Mouse (Mus musculus): ENCODE results near the gene Gm49366.
"Not testable (repeated sequence)": the region's sequence is repeated elsewhere in the genome, so short reads cannot be mapped to it uniquely, and the experiment has no call there.

Gene Gm49366

DNA sequence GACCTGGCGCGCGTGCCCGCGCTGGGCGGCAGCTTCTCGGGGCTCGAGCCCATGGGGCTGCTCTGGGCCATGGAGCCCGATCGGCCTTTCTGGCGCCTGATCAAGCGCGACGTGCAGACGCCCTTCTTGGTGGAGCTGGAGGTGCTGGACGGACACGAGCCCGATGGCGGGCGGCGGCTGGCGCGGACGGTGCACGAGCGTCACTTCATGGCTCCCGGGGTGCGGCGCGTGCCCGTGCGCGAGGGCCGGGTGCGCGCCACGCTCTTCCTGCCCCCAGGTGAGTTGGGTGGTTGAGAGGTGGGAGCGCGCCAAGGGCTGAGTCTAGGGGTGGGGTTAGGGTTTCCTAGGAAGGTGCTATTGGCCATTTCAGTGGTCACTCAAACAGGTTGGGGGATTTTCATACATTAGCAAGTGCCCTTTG lies at the start of gene Gm49366:
Gene Gm49366 (plus strand): TSS at position 245 of the 421 bp plus-strand sequence.
- in situ Hi-C loops (cut with MboI, MseI): not testable (repeated sequence)

DNA sequence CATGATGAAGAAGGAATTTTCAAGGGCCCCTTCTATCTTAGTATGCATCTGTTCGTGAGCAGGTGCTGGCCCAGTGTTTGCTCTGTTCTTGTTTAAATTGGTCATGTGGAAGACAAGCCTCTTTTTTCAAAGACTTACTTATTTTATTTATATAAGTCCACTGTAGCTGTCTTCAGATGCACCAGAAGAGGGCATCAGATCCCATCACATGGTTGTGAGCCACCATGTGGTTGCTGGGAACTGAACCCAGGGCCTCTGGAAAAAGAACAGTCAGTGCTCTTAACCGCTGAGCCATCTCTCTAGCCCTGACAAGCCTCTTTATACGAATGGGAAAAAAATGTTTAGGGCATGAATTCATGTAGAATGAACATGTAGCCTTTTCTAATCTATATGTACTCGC lies 49.4 kb upstream of the Gm49366 start:
- in situ Hi-C loops (cut with MboI, MseI): no loop called here

DNA sequence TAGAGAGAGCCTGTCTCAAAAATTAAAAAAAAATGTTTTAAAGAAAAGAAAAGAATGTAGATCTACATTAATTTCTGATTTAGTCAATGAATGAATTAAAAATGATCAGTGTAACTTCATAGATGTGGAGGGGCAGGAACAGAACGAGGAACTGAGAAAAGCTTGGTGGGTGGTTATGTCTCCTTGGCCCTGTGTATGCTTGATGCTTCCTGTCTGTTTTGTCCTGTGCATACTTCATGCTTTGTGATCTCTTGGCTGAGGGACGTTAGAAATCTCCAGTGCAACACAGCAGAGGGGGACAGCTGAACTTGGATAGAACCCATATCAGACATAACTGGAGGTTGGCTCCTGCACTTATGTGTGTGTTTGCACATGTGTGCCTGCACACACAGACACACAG lies 41.5 kb upstream of the Gm49366 start:
- in situ Hi-C loops (cut with MboI, MseI): no loop called here

DNA sequence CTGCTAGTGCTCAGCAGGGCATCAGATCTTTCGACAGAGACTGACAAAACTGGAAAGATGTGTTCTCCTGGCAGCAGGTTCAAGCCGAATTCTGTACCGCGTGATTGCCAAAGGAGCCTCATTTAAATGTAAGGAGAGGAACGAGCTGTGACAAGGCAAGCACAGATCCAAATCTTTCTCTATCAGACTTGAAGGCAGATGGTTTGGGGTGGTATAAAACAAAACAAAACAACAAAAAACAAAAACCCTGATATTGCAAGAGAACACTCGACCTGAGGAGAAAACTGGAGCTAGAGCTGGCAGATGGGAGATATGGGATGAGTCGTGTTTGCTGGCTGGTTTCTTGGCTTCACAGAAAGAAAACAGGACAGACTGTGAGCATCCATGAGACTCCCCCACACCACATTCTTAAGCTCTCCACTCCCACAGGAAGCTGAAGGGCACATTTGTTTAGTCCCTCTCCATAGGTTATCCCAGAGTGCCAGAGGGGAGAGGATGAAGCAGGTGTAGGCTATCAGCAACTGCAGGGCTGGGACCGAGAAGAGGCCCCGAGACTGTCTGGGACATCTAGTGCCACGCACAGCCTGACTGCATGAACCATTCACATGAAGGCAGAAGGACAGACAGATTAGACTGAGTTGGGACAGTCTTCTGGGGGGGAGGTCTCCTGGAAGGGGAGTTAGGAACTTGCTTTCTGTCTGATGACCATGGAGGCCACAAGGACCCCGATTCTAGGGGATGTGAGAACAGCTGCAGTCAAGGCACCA lies 40.2 kb upstream of the Gm49366 start:
- in situ Hi-C loops (cut with MboI, MseI): no loop called here

DNA sequence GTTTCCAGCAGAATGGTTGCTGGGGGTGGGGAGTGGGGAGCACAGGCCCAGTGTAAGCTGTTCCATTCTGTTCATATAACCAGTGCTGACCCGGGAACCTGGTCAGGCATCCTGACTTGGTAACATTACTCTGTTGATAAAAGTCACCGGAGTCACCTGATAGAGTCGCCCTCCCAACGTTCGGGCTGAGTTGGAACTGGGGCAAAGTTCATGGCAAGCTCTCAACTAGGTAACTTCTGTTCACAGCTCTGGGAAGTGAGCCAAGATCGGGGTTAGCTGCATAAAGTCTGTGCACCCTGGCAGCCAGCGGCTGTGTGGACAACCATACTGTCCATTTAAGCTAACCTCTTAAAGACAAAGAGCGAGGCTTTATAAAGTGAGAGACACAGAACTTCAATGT lies 39.5 kb upstream of the Gm49366 start:
- in situ Hi-C loops (cut with MboI, MseI): not testable (repeated sequence)

DNA sequence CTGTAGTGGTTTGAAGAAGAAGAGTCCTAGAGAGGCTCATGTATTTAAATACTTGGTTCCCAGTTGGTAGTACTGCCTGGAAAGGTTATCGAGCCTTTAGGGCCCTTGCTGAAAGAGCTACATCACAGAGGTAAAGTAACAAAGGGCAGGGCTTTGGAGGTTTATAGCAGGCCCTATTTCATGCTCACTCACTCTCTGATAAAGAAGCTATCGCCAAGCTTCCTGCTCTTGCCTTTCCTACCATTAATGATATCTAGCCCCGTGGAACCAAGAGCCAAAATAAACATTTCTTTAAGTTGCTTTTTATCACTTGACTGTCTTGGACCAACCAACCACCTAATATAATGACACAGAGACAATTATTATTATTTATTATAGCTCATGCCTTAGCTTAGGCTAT lies 38.3 kb upstream of the Gm49366 start:
- in situ Hi-C loops (cut with MboI, MseI): loop anchor here in 1 of 2 experiments (25.0 kb wide), 1 partner anchor 1663 kb away; no protein-coding TSS in a partner anchor

DNA sequence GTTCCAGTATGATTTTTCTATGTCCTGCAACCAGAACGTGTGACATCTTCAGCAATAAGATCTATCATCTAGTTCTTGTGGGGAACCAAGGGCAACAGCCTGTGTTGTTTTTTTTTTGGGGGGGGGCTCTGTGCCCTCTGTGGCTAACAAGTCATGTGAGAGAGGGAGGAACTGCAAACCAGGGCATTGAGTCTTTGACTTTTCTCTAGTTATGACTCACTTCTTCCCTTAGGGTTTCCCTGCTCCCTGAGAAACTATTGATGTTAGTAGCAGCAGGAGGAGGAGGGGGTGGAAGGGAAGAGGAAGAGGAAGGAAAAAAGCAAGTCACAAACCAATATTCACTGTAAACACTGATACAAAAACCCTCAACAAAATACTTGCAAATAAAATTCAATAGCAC lies 34.9 kb upstream of the Gm49366 start:
- in situ Hi-C loops (cut with MboI, MseI): loop anchor here in 1 of 2 experiments (25.0 kb wide), 1 partner anchor 1667 kb away; no protein-coding TSS in a partner anchor

DNA sequence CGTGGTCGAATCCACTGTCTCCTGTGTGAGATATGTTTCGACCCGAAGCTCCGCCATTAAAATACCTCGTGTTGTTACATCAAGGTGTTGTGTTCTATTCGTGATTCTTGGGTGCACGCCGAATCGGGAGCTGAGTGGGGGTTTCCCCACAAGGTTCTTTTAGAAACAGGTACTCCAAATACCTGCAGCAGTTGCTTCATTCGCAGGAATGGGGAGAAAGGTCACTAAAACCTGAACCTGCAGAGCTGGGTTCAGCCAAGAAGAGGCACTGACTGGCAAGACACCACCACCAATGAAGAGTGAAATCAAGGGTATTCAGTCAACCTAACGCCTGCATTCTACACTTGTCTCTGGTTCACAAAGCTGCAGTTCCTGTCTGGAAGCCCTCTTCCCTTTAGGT lies 30.5 kb upstream of the Gm49366 start:
- in situ Hi-C loops (cut with MboI, MseI): loop anchor here in 1 of 2 experiments (25.0 kb wide), 1 partner anchor 1671 kb away; no protein-coding TSS in a partner anchor

DNA sequence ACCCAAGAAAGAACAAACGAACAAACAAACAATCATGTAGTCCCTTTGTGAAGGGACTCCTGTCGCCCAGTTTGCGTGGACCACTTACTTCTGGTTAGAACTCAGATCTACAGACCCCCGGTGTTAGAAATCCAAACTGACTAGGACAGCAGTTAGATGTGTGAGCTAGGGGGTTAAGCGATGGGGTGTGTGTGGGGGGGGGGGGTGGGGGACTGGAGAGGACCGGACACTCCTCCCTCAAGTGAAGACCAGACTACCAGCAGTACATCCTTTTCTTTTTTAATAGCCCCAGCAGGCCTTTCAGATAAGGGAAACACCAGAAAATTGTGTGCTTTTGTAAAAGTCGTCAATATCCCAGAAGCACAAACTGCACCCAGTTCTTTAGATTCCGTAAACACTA lies 30.0 kb upstream of the Gm49366 start:
- in situ Hi-C loops (cut with MboI, MseI): loop anchor here in 1 of 2 experiments (25.0 kb wide), 1 partner anchor 1671 kb away; no protein-coding TSS in a partner anchor

DNA sequence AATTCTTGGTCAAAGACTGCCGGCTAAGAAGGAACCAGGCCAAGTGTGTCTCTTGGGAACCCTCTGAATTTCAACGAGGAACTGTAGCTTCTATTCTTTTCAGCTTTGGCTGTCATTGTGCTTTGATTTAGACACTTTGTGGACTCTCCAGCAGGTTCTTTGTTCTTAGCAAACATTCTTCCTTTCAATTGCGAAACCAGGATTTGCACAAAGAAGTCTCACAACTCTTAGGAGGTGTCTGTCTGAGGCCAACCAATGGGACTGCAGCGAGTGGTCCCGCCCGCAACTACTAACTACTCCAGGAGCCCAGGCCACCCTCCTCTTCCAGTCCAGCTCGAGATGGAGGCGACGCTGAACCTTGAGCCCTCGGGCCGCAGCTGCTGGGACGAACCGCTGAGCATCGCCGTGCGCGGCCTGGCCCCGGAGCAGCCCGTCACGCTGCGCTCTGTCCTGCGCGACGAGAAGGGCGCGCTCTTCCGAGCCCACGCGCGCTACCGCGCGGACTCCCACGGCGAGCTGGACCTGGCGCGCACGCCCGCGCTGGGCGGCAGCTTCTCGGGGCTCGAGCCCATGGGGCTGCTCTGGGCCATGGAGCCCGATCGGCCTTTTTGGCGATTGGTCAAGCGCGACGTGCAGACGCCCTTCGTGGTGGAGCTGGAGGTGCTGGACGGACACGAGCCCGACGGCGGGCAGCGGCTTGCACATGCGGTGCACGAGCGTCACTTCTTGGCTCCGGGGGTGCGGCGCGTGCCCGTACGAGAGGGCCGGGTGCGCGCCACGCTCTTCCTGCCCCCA lies 29.4 kb upstream of the Gm49366 start, which contains the start of gene Acot1:
Gene Acot1 (plus strand): TSS at position 320 of the 795 bp plus-strand sequence.
- in situ Hi-C loops (cut with MboI, MseI): loop anchor here in 1 of 2 experiments (25.0 kb wide), 1 partner anchor 1672 kb away; no protein-coding TSS in a partner anchor

DNA sequence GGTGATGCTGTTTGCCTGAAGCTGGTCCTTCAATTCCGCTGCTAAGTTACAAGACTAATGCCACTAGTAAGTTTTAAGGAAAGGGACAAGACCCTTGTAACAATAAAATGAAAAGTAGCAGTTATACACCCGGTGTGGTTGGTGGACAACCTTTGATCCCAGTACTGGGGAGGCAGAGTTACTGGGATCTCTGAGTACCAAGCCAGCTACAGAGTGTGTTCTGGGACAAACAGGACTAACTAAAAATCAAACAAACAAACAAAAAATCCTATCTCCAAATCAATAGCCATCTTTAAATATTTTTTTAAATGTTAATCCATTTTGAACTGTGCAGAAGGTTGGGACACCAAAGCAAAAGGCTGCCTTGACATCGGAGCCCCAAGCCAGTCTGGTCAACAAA lies 28.5 kb upstream of the Gm49366 start:
- in situ Hi-C loops (cut with MboI, MseI): loop anchor here in 1 of 2 experiments (25.0 kb wide), 1 partner anchor 1673 kb away; no protein-coding TSS in a partner anchor

DNA sequence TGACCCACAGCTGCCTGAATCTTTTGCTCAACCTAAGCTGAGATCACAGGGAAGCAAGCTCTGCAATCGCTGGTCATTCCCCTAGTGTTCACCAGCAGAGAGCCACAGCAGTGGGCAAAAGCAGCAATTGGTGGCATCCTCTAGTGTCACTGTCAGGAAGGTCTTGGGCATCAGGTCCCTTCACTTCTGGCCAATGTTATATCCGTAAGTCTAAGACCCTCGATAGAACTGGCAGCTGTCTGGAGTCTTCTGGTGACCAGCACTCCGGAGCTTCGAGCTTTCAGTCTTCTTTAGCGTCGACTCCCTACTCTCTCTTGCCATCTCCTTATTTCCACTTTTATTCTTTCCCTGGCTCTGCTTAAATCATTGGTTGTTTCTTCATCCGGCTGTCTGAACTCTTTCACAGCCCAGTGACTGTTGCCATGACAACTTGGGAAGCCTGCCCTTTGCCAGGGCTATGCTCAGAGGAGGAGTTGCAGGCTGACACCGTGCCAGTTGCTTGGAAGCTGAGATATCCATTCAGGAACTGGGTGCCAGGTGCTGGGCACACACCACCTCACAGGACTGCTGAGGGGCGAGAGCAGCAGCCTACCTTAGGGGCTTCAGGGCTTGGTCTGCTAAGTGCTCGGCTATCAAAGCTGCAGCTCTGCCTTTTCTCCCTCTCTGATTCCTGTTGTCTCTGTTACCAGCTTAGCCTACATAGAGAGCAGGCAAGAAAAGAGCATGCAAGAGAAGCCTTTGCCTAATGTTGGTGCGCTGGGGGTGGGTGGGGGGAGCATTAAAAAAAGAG lies 27.3 kb upstream of the Gm49366 start:
- in situ Hi-C loops (cut with MboI, MseI): loop anchor here in 1 of 2 experiments (25.0 kb wide), 1 partner anchor 1674 kb away; no protein-coding TSS in a partner anchor

DNA sequence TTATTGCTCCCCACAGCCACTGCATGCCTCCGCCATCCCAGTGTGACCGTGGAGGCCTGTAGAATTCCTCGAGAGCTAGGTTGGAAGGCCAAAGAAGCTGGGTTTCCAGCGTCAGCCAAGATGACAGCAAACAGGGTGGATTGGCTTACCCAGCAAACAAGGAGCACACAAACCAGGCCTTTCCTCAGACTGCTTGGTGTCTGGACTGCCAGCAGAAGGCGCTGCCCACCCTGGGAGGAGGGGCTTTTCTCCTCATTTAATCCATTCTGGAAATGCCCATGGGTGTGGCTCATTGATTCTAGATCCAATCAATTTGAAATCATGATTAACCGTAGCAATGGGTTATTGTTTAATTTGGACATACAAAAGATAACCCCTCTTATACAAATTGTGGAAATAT lies 25.6 kb upstream of the Gm49366 start:
- in situ Hi-C loops (cut with MboI, MseI): loop anchor here in 1 of 2 experiments (25.0 kb wide), 1 partner anchor 1676 kb away; no protein-coding TSS in a partner anchor

DNA sequence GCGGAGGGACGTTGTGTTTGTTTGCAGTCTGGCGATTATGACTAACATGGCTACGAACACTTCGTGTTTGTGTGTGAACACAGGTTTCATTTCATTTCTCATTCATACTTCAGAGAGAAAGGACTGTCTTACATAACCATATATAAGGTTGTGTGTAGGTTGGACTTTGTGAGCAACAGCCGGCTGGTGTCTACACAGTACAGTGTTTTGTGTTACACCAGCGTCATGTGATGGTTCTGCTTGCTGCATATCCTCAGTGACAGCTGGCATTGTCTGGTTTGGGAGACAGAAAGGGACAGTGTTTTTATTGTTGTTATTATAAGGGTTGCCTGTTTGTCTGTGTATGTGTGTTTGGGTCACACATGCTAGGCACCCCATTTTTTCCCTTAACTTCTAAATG lies 25.0 kb upstream of the Gm49366 start:
- in situ Hi-C loops (cut with MboI, MseI): loop anchor here in 1 of 2 experiments (25.0 kb wide), 1 partner anchor 1676 kb away; no protein-coding TSS in a partner anchor

DNA sequence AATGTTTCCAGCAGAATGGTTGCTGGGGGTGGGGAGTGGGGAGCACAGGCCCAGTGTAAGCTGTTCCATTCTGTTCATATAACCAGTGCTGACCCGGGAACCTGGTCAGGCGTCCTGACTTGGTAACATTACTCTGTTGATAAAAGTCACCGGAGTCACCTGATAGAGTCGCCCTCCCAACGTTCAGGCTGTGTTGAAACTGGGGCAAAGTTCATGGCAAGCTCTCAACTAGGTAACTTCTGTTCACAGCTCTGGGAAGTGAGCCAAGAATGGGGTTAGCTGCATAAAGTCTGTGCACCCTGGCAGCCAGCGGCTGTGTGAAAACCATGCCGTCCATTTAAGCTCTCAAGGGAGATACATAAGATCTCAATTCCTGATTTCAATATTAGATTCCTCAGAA lies 18.2 kb upstream of the Gm49366 start:
- in situ Hi-C loops (cut with MboI, MseI): loop anchor here in 1 of 2 experiments (25.0 kb wide), 1 partner anchor 1683 kb away; no protein-coding TSS in a partner anchor

DNA sequence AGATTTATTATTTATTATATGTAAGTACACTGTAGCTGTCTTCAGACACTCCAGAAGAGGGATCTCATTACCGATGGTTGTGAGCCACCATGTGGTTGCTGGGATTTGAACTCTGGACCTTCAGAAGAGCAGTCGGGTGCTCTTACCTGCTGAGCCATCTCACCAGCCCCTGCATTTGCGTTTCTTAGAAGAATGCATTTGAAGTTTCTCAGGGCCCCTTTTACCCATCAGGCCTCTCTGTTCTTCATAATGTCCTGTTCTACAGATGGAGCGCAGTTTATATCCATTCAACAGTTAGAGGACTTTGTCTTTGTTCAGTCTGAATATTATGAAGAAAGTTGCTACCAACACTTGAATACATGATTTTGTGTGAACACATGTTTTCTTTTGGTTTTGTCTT lies 16.5 kb upstream of the Gm49366 start:
- in situ Hi-C loops (cut with MboI, MseI): loop anchor here in 1 of 2 experiments (25.0 kb wide), 1 partner anchor 1685 kb away; no protein-coding TSS in a partner anchor

DNA sequence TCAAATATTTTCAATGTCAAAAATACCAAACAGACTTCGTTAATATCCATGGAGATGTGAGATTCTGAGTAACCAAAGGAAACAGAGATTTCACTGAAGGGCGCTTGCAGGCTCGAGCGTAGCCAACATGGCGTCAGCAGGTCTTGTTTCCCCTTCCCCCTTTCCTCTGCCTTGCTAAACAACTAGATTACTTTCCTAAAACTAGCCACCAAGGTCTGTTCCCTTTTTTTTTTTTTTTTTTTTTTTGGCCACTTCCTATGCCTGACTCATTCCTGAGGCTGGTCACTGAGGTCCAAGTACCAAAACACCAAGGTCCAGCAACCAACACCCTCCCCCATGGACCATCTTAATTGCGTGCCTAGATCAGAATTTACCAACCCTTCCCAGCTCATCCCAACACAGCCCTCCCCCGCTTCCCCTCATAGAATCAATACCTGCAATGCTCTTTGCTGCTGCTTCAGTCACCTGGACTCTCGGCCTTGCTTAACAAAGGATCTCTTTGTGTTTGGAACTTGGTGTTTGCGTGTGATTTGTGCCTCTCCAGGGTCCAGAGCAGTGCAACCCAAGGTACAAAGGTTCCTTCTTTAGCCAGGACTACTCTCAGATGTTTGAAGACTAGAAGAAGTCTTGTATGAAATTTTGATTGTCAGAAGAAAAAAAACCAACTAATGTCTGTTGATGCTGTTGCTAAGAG lies 15.5 kb upstream of the Gm49366 start:
- in situ Hi-C loops (cut with MboI, MseI): loop anchor here in 1 of 2 experiments (25.0 kb wide), 1 partner anchor 1686 kb away; no protein-coding TSS in a partner anchor

DNA sequence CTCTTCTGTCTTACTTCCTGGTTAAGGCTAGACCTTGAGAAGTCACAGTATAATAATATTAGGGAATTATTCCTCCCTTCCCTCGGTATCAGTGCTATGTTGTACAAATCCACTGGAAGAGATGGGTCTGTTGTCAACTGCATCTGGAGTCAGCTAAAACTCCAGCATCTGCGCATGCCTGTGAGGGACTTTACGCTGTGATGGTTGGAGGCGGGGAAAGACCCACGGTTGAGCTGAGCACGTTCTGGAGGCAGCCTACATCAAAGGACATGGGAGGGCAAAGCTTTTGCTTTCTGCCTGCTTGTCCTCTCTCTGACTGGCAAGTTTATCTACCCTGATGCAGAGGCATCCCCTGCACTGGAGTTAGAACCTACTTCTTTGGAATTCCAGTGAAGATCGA lies 12.8 kb upstream of the Gm49366 start:
- in situ Hi-C loops (cut with MboI, MseI): no loop called here

DNA sequence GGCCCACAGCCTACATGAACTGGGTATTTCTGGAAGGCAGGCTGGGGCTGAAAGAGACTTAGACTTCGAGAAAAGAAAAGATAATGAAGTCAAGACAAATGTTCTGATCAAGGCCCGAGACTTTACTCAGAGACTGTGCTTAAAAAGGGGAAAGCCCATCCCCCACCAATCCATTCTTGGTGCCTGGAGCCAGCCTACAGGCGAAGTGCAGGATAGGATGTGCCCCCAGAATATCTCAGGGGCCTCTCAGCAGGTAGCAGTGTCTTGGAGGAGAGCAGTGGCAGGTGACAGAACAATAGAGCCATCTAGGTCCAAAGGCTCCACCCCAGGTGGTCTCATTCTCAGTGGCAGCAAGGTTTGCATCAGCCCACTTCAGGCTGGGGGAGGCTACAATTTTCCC lies 10.4 kb upstream of the Gm49366 start:
- in situ Hi-C loops (cut with MboI, MseI): not testable (repeated sequence)

DNA sequence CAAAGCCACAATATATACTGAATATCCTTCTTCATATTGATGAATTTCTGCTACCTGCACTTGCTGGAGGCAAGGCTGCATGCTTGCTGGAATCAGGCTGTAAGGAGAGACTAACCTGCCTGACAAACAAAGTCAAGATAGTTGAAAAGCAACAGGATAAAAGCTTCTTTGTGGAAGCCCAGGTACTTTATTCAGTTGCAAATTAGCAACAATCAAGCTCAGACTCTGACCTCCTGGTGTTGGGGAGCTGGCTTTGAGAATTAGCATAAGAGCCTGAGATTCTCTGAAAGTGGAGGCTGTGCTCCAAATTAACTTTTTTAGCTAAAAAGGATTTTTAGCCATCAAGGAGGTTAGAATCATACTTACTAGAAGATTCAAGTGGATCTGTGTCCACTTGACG lies 9.7 kb upstream of the Gm49366 start:
- in situ Hi-C loops (cut with MboI, MseI): not testable (repeated sequence)
